Mouse (Mus musculus) regulatory T cell (primary cell): ENCODE measurements around the gene Apob.

Source experiments
- in situ Hi-C: fragments of 300-600 bp; cut with MboI, MseI; formaldehyde crosslinking; loops from one replicate; pipeline ENCODE4 v1.15.1; 2025; ENCODE audit warnings: high pct_unique_total_duplicates

The Apob gene

DNA sequence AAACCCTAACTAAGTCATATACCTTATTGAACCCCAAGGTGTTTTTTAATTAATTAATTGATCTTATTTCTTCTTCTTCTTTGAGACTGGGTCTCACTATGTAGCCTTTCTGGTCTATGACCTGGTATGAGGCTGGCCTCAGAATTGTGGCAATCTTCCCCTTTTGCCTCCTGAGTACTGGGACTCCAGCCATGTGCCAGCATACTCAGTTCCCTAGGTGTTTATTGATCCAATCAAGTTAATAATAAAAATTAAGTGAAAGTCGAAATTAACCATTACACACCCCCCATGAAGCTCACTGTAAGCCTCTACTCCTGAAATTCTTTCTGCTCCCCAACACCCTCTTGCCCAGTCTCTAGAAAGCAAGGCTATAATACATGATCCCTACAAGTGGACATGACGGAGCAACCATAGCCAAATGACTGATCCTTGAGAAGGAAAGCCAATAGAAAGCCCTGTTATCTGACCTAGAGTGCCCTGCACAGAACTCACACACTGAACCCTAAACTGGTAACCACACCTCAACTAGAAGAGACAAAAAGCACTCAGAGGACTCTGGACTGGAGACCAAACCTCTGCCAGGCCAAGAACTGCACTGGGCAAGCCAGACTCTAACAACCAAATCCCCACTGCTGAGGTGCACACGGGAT lies 60.8 kb downstream of the Apob start:
- in situ Hi-C loops = no loop called here

DNA sequence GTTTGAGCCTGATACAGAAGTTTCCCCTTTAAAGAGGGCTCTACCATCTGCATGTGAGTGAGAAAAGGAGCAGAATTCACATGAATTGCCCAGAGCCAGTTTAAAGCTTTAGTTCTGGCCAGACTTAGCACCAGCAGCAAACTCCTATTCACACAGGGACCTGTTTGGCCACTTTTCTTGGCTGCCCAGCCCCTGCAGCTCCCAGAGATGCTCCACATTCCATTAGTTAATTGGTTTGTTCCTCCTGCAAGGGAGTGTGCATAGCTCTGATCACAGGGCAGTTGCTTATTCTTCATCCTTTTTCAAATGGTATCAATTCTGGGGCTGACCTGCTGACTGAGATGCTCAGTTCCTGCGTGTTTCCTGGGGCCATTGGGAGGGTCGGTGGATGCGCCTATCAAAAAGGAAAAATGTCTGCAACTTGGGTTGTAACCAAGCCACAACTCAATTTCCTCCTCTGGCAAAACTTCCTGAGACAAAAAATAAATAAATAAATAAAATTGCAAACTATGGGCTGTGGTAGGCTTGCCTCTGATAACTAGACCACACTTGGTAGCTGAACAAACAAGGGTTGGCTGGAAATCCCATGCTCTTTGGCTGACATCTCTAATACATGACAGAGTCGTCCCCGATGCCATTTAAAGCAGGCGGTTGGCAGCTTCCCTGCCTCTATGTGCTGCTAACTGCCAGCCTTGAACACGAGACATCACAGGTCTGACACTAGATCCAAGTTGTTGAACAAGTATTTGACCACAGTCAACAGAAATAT lies 65.4 kb downstream of the Apob start:
- in situ Hi-C loops = no loop called here

DNA sequence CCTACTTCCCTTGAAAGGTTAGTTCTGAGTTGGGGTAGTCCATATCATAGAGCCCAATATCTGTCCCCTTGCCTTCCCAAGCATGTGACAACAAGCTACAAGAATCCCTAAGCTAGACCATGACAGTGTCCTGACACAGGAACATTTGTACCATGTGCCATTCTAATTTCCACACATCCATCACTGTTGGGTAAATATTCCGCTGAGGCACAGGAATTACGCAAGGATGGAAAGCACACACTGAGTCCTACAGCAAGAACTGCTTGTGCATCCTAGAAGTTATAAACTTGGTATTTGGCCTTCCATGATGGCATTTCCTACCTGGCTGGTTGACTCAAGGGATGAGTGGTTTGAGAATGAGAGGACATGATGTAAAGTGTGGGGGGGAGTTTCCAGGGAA lies 69.6 kb downstream of the Apob start:
- in situ Hi-C loops = no loop called here

DNA sequence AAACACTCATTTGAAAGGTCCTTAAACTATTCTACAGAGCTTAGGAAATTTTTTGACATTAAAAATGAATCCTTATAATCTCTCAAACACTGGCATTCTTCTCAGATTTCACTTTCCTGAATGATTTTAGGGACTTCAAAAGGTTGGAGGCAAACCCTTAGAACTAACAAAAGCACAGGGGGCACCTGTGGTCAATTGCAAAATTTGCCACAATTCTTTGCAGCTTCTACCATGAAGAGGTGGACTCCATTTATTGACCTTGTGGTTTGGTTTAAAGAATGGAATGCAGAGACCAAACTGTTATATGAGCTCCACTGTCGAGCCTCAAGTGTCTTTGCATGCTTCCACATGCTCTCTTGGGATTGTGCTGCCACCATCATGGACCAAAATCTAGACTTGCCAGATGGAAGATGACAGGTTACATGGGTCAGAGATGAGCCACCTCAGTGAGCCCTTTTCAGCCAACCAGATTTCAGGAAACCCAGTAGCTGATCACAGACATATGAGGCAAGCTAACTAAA lies 70.4 kb downstream of the Apob start:
- in situ Hi-C loops = no loop called here

DNA sequence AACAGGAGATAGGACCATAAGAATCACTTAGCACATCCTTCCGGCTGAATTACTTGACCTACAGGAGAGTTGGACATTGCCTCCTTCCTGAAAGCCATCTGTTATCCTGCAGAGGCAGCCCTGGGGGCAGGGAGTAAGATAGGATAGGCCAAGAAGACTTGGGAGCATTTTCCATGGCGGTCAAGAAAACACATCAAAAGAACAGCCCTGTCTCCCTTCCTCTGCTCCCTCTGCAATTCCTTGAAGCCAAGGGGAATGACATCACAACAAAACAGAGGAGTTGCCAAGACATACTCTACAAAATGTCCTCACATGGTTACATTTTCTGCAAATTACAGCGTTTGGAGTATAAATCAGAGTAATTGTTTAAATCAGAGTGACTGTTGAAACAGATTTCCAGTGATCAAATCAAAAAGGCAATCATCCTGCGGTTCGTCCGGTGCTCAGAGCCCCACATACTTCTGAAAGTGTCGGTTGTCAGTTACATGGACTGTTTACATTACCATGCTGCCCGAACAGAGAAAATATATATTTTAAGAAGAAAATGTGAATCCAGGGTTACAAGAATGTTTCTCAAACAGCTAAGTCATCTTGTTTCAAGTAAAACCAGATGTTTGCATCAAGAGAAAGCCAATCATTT lies 78.7 kb downstream of the Apob start:
- in situ Hi-C loops = no loop called here

DNA sequence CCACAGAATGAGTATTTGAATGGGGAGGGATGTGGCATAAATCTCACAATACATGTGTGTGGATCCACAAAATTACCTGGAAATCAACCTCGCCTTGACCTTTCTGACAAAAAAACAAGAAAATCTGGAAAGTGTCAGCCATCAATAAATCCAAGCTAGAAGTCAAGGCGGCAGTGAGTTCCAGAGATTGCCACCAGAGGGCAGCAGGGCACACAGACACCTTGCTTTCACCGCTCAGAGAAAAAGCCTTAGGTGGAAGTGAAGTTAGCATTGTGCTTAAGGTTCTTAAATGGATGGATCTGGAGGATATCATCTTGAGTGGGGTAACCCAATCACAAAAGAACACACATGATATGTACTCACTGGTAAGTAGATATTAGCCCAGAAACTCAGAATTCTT lies 82.1 kb downstream of the Apob start:
- in situ Hi-C loops = no loop called here

DNA sequence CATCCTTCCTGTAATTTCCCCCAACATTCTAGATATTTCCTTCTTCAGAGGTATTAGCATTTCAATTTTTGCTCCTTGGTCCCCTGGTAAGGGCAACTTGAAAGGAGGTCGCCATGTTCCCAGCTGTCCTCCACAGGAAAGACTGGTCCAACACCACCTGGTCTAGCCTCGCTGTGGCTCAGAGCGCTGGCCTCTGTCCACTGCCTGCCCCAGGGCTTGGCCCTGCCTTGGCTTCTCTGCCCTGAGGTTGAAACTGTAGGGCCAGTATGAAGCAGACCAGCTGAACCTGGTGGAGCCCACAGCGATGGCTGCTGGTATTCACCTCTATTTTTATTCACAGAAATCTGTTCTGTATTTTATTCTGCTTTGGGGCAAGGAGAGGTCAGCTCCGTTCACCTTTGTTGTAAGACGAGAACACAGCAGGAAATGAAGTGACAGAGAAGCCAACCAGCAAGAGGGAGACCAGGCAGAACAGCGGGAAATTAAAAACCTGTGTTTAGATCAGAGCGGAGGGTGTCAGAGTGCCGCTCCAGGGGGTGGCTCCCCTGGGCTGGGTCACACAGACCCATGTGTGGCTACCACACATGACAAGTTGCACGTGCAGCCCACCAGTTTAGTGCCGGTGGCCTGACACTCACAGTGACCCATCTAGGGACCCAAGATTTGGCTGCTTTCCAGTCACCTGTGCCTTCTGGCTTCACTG lies 86.1 kb downstream of the Apob start:
- in situ Hi-C loops = loop anchor here (10.0 kb wide), 1 partner anchor 171 kb away; no protein-coding TSS in a partner anchor
